Mouse (Mus musculus): Measurements from ENCODE around the gene Egr4. TPM values are rescaled to one million over a fixed set of nuclear protein-coding genes. Genes with fewer than 3 reads are reported as not detected.

The Egr4 gene
- polyA plus RNA-seq, 1 experiment: not detected

- TF ChIP-seq GATA1 (IDR thresholded peaks at IDR 0.05; ENCODE audit: low read length) (no peak), TAL1 (IDR thresholded peaks at IDR 0.05; ENCODE audit: low read length) (no peak)
- no peak overlapping the region for H3K4me3 ChIP-seq (replicated peaks)
- H3K36me3 ChIP-seq (ENCODE audit: control insufficient read depth): no peaks in the 10 kb centered on the region
- H3K9me3 ChIP-seq (ENCODE audit: control insufficient read depth, low read length): peaks cover 2% of the 10 kb centered on the region; the same call in 1 of the 2 replicates
- H3K27me3 ChIP-seq (ENCODE audit: control insufficient read depth): peaks cover 52% of the 10 kb centered on the region
- no peaks in the 10 kb centered on the region for H3K4me1 ChIP-seq (ENCODE audit: control insufficient read depth)
Observed at GRCm38 (mm10) chr6:85483843-85484721, 29.3 kb downstream of the Egr4 start.

- peaks cover 48% of the 10 kb centered on the region for H3K27me3 ChIP-seq (ENCODE audit: control insufficient read depth)
- no peak overlapping the region for H3K4me3 ChIP-seq (replicated peaks)
- no peaks in the 10 kb centered on the region for H3K4me1 ChIP-seq (ENCODE audit: control insufficient read depth)
- H3K36me3 ChIP-seq (ENCODE audit: control insufficient read depth): no peaks in the 10 kb centered on the region
- peaks cover 2% of the 10 kb centered on the region; the same call in 1 of the 2 replicates for H3K9me3 ChIP-seq (ENCODE audit: control insufficient read depth, low read length)
- TF ChIP-seq TAL1 (IDR thresholded peaks at IDR 0.05; ENCODE audit: low read length) (no peak), GATA1 (IDR thresholded peaks at IDR 0.05; ENCODE audit: low read length) (no peak)
Observed at GRCm38 (mm10) chr6:85480685-85481084, 32.7 kb downstream of the Egr4 start.

GRCm38 (mm10) chr6:85479979-85480378 lies 33.4 kb downstream of the Egr4 start:
- peaks cover 41% of the 10 kb centered on the region for H3K27me3 ChIP-seq (ENCODE audit: control insufficient read depth)
- no peak overlapping the region for H3K4me3 ChIP-seq (replicated peaks)
- TF ChIP-seq GATA1 (IDR thresholded peaks at IDR 0.05; ENCODE audit: low read length) (no peak), TAL1 (IDR thresholded peaks at IDR 0.05; ENCODE audit: low read length) (no peak)
- no peaks in the 10 kb centered on the region for H3K36me3 ChIP-seq (ENCODE audit: control insufficient read depth)
- H3K4me1 ChIP-seq (ENCODE audit: control insufficient read depth): no peaks in the 10 kb centered on the region
- peaks cover 2% of the 10 kb centered on the region; the same call in 1 of the 2 replicates for H3K9me3 ChIP-seq (ENCODE audit: control insufficient read depth, low read length)

- peaks cover 2% of the 10 kb centered on the region; the same call in 1 of the 2 replicates for H3K9me3 ChIP-seq (ENCODE audit: control insufficient read depth, low read length)
- H3K4me3 ChIP-seq (replicated peaks): no peak overlapping the region
- no peaks in the 10 kb centered on the region for H3K36me3 ChIP-seq (ENCODE audit: control insufficient read depth)
- no peak for TF ChIP-seq TAL1 (IDR thresholded peaks at IDR 0.05; ENCODE audit: low read length)
- no peak for TF ChIP-seq GATA1 (IDR thresholded peaks at IDR 0.05; ENCODE audit: low read length)
- no peaks in the 10 kb centered on the region for H3K4me1 ChIP-seq (ENCODE audit: control insufficient read depth)
- peaks cover 25% of the 10 kb centered on the region for H3K27me3 ChIP-seq (ENCODE audit: control insufficient read depth)
Observed at GRCm38 (mm10) chr6:85478416-85478815, 35.0 kb downstream of the Egr4 start.

GRCm38 (mm10) chr6:85477366-85477917 lies 35.9 kb downstream of the Egr4 start:
- Histone ChIP-seq H3K4me1 (ENCODE audit: control insufficient read depth) (no peaks in the 10 kb centered on the region), H3K9me3 (ENCODE audit: control insufficient read depth, low read length) (peaks cover 2% of the 10 kb centered on the region; the same call in 1 of the 2 replicates), H3K36me3 (ENCODE audit: control insufficient read depth) (no peaks in the 10 kb centered on the region), H3K27me3 (ENCODE audit: control insufficient read depth) (peaks cover 21% of the 10 kb centered on the region), H3K4me3 (replicated peaks) (no peak overlapping the region)
- TF ChIP-seq TAL1 (IDR thresholded peaks at IDR 0.05; ENCODE audit: low read length): no peak
- no peak for TF ChIP-seq GATA1 (IDR thresholded peaks at IDR 0.05; ENCODE audit: low read length)

GRCm38 (mm10) chr6:85475581-85475980 lies 37.8 kb downstream of the Egr4 start:
- Histone ChIP-seq H3K27me3 (ENCODE audit: control insufficient read depth) (peaks cover 11% of the 10 kb centered on the region), H3K36me3 (ENCODE audit: control insufficient read depth) (no peaks in the 10 kb centered on the region), H3K4me1 (ENCODE audit: control insufficient read depth) (no peaks in the 10 kb centered on the region), H3K9me3 (ENCODE audit: control insufficient read depth, low read length) (no peaks in the 10 kb centered on the region), H3K4me3 (replicated peaks) (no peak overlapping the region)
- no peak for TF ChIP-seq GATA1 (IDR thresholded peaks at IDR 0.05; ENCODE audit: low read length)
- no peak for TF ChIP-seq TAL1 (IDR thresholded peaks at IDR 0.05; ENCODE audit: low read length)

GRCm38 (mm10) chr6:85472542-85472941 lies 40.8 kb downstream of the Egr4 start:
- Histone ChIP-seq H3K4me3 (replicated peaks) (no peak overlapping the region), H3K27me3 (ENCODE audit: control insufficient read depth) (peaks cover 2% of the 10 kb centered on the region), H3K4me1 (ENCODE audit: control insufficient read depth) (no peaks in the 10 kb centered on the region), H3K9me3 (ENCODE audit: control insufficient read depth, low read length) (no peaks in the 10 kb centered on the region), H3K36me3 (ENCODE audit: control insufficient read depth) (peaks cover 26% of the 10 kb centered on the region)
- TF ChIP-seq GATA1 (IDR thresholded peaks at IDR 0.05; ENCODE audit: low read length) (no peak), TAL1 (IDR thresholded peaks at IDR 0.05; ENCODE audit: low read length) (no peak)

- H3K9me3 ChIP-seq (ENCODE audit: control insufficient read depth, low read length): no peaks in the 10 kb centered on the region
- TF ChIP-seq GATA1 (IDR thresholded peaks at IDR 0.05; ENCODE audit: low read length) (no peak), TAL1 (IDR thresholded peaks at IDR 0.05; ENCODE audit: low read length) (no peak)
- H3K4me1 ChIP-seq (ENCODE audit: control insufficient read depth): no peaks in the 10 kb centered on the region
- no peaks in the 10 kb centered on the region; the same call in 1 of the 2 replicates for H3K27me3 ChIP-seq (ENCODE audit: control insufficient read depth)
- peaks cover 32% of the 10 kb centered on the region for H3K36me3 ChIP-seq (ENCODE audit: control insufficient read depth)
- no peak overlapping the region for H3K4me3 ChIP-seq (replicated peaks)
Observed at GRCm38 (mm10) chr6:85471962-85472361, 41.4 kb downstream of the Egr4 start.

Measured in erythroblast, embryonic 14.5 days (primary cell).